Mouse (Mus musculus) embryonic facial prominence, embryonic 11.5 days (tissue): ENCODE results near the gene Lbhd2. TPM values are rescaled to one million over a fixed set of nuclear protein-coding genes. Genes with fewer than 3 reads are reported as not detected.

Experiments
- polyA plus RNA-seq: library from polyadenylated mRNA; unstranded; fragments of >200 nt; fragmentation: Nextera tagmentation; extraction: Ambion mirVana; gene quantifications from 2 replicates; pipeline ENCODE4 v1.2.1, GENCODE M21; 2014

Lbhd2 gene
- polyA plus RNA-seq, 1 experiment from 2014 or later, result not detected

Other genes with a start within 250 kb of the Lbhd2 start
- 8.3 and 10.2 TPM in 2 replicates for gene Traf3, start 240.4 kb upstream of the Lbhd2 start, polyA plus RNA-seq
- gene 4930595D18Rik, start 222.3 kb upstream of the Lbhd2 start, polyA plus RNA-seq, result not detected in 2 replicates
- 0.28 TPM in 1 of 2 replicates, not detected in the other for gene Amn, start 135.7 kb upstream of the Lbhd2 start, polyA plus RNA-seq
- gene Cdc42bpb, start 29.1 kb upstream of the Lbhd2 start, polyA plus RNA-seq, result 19.9 and 24.5 TPM in 2 replicates
- gene Exoc3l4, start 10.2 kb downstream of the Lbhd2 start, polyA plus RNA-seq, result 6.3 and 7.3 TPM in 2 replicates
- 4.6 and 4.8 TPM in 2 replicates for gene Tnfaip2, start 35.7 kb downstream of the Lbhd2 start, polyA plus RNA-seq
- gene Gm266, start 79.0 kb downstream of the Lbhd2 start, polyA plus RNA-seq, result 23.9 and 27.9 TPM in 2 replicates
- 690 and 721 TPM in 2 replicates for gene Eif5, start 131.2 kb downstream of the Lbhd2 start, polyA plus RNA-seq
- gene Mark3, start 167.7 kb downstream of the Lbhd2 start, polyA plus RNA-seq, result 63.4 and 70.5 TPM in 2 replicates